Mouse (Mus musculus) c-Kit-positive CD71-positive TER-119-negative erythroid progenitor cells, embryonic 14.5 days (primary cell): Measurements from ENCODE around the gene Hist1h2ae.
A peak's percentile ranks its signal among the peaks of the same experiment; 100 is the strongest.
"Not testable (repeated sequence)": the region's sequence is repeated elsewhere in the genome, so short reads cannot be mapped to it uniquely, and the experiment has no call there.

Source experiments
- DNase-seq: peaks from one replicate; pipeline ENCODE4 v3.0.0-alpha.2; 2013; ENCODE audit warnings: low read depth

The Hist1h2ae gene

DNA sequence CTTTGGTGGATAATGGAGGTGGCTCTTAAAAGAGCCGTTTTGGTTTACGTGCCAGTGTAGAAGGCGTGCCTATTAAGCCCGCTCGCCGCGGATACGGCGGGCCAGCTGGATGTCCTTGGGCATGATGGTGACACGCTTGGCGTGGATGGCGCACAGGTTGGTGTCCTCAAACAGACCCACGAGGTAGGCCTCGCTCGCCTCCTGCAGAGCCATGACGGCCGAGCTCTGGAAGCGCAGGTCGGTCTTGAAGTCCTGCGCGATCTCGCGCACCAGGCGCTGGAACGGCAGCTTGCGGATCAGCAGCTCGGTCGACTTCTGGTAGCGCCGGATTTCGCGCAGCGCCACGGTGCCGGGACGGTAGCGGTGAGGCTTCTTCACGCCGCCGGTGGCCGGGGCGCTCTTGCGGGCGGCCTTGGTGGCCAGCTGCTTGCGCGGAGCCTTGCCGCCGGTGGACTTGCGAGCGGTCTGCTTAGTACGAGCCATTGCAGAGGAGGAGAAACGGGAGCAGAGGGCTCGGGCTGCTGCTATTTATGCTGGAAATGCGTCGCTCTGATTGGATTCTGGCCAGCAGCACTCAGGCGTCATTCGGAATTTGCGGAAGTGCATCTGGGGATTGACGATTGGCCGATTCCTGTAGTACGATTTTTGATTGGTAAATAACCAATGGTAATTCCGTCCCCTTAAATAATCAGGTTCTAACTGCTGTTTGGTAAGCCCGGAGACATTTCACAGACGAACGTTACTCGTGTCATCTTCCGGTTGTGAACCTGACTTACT lies 8.9 kb downstream of the Hist1h2ae start, which contains the start of gene Hist1h3e:
TSS of gene Hist1h3e (minus strand) at position 487 of the 777 bp plus-strand sequence.
- DNase-seq = peak; percentile 90

DNA sequence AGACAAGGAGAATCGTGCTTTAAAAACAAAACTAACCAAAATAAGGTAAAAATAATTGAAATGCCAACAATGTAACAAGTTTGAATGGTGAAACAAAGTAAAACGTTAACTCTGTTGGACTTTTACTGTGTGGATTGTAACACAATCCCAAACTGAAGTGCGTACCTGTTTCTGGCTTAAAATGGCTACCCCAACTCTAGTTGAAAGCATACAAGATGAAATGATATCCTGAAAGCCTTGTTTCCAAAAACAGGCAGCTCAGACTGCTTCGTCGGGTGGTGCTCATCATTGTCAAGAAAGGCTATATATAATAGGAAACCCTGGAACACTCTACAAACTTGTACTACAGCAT lies 9.5 kb downstream of the Hist1h2ae start:
- not testable (repeated sequence) for DNase-seq

DNA sequence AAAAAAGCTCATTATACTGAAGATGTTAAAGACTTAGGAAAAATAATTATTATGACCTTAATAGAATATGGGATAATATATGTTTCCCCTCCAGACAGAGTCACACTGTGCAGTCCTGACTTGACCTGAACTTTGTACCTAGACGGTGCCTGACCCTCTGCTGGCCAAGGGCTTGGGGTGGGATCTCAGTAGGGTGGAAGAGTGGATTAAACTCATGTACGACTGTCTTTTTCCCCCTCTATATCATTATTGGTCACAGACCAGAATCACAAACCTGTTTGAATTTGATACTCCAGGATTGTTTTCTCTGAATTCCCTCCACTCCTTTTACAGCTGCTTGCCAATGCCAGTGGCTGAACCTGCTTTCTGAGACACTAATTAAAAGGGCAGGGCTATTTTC lies 10.3 kb downstream of the Hist1h2ae start:
- DNase-seq = not testable (repeated sequence)

DNA sequence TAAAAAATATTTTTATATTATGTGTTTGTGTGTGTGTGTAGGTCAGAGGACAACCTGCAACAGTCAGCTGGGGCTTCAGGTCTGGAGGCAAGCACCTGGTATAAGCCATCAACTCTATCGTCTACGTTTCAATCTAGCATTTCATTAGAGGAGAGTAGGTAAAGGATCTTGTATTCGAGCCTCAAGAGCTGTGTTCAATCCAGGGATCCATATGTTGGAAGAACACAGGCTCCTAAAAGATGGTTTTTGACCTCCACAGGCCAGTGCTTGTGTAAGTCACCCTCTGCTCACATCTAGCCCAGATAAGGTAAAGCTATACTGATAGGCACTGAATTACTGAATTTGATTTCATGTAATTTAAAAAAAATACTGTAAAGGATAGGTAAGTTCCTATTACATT lies 14.1 kb downstream of the Hist1h2ae start:
- DNase-seq = no peak

DNA sequence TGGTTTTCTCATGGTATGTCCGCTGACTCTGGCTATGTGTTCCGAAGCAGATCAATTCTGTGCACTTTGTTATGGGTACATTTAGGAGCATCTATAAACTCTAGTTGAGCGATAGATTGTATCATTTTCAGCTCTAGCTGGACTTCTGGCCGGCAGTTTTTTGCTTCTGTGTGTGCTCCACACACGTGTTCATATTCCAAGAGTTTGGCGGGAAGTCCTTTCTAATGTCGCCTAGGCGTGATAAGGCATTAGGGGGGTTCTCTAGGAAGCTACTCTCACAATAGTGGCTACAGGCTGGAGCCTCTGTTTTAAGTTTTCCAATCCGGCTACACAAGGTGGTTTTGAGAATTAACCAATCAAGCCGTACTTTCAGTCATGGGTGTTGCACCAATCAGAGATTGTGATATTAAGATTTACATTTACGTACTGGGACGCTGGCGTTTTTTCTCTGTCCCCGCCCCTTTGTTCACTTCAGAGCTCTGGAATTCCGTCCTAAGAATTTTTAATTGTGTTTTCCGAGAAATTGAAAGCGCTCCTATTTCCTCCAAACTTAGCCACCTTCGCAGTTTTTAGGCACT lies 15.1 kb downstream of the Hist1h2ae start:
- no peak for DNase-seq

DNA sequence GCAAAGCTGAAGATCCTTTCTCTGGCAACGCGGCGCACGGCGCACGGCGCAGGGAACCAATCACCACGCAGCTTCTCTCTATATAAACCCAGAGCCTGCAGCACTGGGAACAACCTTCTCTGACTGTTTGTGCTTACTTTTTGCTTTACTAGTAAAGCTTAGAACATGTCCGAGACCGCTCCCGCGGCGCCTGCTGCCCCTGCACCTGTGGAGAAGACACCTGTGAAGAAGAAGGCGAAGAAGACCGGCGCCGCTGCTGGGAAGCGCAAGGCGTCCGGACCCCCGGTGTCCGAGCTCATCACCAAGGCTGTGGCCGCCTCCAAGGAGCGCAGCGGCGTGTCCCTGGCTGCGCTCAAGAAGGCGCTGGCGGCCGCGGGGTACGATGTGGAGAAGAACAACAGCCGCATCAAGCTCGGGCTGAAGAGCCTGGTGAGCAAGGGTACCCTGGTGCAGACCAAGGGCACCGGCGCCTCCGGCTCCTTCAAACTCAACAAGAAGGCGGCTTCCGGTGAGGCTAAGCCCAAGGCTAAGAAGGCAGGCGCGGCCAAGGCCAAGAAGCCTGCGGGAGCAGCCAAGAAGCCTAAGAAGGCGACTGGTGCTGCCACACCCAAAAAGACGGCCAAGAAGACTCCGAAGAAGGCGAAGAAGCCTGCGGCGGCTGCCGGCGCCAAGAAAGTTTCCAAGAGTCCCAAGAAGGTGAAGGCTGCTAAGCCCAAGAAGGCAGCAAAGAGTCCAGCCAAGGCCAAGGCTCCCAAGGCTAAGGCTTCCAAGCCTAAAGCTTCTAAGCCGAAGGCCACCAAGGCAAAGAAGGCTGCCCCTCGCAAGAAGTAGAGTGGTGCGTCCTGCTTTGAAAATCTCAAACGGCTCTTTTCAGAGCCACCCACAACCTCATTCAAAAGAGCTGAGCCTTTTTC lies 15.8 kb downstream of the Hist1h2ae start:
- DNase-seq = no peak

DNA sequence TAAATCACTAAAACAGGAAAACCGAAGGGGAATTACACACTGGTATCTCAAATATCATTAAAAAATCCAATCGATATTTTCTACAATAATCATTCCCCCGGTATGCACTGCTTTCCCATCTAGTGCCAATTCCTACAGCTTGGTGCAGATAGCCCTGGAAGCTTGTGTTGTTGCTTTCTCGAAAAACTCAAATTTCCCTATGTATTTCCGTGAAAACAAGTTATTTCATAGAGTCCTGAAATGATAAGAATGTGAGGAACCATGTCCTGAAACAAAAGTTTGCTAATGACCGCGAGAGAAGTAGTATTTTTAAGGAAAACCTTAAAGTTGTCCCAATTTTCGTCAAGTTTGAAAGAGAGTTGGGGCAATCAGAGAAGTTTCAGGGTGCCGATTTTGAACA lies 16.6 kb downstream of the Hist1h2ae start:
- DNase-seq = no peak

DNA sequence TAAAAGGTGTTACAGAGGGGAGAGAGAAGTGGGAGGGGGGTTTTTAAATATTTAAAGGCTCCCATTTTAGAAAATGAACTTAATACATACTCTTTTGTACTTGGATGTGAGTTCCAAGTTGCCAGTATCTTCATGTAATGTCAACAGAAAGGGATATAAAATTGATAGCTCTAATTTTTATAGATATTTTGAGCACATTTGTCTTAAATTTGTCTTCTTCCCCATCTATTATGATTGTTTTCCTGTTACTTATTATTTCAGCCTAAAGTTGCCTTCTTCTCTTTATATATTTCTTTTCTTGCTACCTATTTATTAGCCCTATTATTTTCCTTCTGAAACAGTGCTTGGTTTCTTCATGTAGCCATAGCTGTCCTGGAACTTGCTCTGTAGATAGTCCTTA lies 18.1 kb downstream of the Hist1h2ae start, which contains the start of gene Hist1h1d:
TSS of gene Hist1h1d (plus strand) at position 301 of the 400 bp plus-strand sequence.
- no peak for DNase-seq

DNA sequence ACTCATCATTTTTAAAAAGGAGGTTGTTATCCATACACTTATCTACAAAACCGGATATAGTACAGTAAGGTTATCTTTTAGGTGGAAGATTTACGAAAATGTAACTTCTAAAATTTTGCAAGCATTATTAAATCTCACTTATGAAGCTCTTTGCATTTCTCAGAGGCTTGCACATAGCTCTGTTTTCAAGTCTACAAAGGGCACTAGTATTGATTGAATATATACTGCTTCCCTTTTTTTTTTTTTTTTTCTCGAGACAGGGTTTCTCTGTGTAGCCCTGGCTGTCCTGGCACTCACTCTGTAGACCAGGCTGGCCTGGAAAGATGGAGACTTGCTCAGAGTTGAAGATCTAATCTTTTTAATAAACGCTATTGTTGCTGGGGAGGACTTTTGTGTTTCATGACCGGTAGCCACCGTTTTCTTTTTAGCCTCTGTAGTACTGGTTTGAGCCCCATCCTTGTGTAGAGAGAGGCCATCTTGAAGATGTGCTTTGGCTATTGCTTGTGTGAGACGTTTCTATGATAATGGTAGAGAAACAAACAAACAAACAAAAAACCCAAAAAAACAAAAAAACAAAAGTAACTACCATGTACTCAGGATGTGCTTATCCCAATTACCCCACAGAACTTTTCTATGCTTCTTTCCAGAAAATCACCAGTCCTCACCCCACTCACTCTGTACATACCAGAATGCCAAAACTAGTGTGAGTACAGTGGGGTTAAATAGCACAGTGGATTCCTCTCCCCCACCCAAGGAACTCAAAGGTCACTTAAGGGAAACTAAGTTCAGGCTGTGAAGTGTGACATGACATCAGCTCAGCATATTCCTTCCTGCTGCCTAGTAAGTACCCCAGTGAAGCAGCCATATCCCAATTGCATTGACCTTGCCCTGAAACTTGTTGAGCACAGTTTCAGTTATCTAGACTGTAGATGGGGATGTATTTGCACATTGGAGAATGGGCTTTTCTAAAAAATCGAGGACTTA lies 18.8 kb downstream of the Hist1h2ae start:
- DNase-seq = no peak

DNA sequence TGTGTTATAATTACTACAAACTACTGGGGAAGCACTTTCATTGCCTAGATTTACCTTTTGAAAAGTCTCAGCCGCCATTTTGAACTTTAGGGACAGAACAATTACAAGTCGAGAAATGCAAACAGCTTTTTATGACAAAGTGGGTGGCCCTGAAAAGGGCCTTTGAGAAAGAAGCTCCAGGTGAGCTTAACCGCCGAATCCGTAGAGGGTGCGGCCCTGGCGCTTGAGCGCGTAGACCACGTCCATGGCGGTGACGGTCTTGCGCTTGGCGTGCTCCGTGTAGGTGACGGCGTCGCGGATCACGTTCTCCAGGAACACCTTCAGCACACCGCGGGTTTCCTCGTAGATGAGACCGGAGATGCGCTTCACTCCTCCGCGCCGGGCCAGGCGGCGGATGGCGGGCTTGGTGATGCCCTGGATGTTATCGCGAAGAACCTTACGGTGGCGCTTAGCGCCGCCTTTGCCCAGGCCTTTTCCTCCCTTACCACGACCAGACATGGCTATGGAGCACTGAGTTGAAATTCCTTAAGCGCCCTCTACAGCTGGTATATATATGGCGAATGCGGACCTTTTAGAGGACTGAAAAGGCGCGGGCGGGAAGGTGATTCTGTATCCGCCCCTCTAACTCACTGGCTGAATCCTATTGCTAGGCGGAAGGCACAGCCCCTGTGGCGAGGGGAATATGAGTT lies 19.7 kb downstream of the Hist1h2ae start, which contains the start of gene Hist1h4f:
TSS of gene Hist1h4f (minus strand) at position 503 of the 689 bp plus-strand sequence.
- peak; percentile 95 for DNase-seq

DNA sequence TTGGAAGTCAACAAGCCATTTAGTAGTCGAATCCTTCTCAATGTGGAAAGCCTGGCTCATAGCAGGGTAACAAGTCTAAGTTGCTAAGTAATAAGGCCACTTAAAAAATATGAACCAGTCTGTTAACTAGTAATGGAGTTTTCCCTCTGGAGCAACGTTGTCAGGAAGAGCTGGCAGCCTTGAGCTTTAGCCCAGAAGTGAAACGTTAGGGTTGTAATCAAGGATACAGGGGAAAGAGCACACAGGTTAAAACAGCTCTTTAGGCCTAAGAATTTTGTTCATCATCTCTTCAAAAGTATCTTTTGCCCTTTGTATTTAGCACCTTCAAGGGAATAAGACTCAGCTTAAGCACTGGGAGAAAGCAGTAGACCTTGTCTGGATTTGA lies 20.3 kb downstream of the Hist1h2ae start:
- no peak for DNase-seq

DNA sequence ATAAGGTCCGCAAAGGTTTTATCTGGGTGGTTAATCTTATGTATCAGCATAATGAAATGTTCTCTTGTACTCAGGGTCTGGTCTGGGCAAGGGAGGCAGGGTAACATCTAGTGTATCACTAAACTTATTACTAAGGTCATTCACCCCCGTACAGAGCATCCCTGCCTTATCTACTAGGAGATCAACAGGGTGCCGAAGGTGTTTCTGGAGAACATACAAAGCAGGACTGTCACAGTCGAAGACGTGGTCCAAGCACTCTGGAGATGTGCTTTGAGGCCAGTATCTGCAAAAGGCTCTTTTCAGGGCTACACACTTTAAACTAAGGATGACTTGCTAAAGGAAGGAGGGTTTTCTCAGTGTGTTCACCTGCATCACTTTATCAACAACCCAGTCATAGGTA lies 24.3 kb downstream of the Hist1h2ae start:
- DNase-seq = no peak

DNA sequence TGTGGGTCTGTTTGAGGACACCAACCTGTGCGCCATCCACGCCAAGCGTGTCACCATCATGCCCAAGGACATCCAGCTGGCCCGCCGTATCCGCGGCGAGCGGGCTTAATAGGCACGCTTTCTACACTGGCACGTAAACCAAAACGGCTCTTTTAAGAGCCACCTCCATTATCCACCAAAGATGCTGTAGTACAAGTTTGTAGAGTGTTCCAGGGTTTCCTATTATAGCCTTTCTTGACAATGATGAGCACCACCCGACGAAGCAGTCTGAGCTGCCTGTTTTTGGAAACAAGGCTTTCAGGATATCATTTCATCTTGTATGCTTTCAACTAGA lies 26.3 kb downstream of the Hist1h2ae start:
- not testable (repeated sequence) for DNase-seq

DNA sequence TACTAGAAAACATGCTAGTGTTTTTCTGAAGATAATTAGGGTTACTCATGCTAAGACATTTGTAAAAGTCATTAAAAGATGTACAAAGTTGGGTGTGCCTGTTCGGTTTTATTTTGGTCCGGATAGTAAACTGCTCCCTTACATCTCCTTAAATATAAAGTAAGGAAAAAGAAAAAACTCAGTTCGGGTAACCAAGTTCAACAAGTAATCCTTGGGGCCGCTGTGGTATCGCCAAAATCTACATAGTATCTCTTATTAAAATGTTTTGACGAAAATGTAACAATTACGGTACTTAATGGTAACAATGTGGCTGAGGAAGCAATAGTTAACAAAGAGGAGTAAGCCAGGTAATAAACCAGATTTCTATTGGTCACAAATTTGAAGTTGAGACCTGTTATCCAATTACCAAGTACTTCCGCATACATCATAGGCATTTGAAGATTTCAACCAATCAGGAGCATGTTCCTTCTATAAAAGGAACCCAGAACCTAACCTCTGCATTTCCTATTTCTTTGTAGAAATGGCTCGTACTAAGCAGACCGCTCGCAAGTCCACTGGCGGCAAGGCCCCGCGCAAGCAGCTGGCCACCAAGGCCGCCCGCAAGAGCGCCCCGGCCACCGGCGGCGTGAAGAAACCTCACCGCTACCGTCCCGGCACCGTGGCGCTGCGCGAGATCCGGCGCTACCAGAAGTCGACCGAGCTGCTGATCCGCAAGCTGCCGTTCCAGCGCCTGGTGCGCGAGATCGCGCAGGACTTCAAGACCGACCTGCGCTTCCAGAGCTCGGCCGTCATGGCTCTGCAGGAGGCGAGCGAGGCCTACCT lies 26.8 kb downstream of the Hist1h2ae start, which contains the start of gene Hist1h3f:
TSS of gene Hist1h3f (plus strand) at position 88 of the 822 bp plus-strand sequence.
- peak; percentile 91 for DNase-seq

DNA sequence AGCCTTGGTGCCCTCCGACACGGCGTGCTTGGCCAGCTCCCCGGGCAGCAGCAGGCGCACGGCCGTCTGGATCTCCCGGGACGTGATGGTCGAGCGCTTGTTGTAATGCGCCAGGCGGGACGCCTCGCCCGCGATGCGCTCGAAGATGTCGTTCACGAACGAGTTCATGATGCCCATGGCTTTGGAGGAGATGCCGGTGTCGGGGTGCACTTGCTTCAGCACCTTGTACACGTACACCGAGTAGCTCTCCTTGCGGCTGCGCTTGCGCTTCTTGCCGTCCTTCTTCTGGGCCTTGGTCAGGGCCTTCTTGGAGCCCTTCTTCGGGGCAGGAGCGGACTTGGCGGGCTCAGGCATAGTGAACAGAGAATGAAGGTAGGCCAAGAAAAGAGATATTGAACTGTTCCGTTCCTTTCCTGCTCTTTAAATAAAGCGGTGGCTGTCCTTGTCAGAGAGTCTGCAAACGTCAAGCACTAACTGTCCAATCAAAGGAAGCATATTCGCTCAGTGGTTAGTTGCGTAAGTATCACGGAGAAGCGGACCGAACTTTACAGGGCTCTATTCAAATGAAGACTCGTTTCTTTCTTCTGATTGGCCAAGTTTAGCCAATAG lies 27.9 kb downstream of the Hist1h2ae start, which contains the start of gene Hist1h2bh:
TSS of gene Hist1h2bh (minus strand) at position 394 of the 609 bp plus-strand sequence.
- DNase-seq = peak; percentile 97

DNA sequence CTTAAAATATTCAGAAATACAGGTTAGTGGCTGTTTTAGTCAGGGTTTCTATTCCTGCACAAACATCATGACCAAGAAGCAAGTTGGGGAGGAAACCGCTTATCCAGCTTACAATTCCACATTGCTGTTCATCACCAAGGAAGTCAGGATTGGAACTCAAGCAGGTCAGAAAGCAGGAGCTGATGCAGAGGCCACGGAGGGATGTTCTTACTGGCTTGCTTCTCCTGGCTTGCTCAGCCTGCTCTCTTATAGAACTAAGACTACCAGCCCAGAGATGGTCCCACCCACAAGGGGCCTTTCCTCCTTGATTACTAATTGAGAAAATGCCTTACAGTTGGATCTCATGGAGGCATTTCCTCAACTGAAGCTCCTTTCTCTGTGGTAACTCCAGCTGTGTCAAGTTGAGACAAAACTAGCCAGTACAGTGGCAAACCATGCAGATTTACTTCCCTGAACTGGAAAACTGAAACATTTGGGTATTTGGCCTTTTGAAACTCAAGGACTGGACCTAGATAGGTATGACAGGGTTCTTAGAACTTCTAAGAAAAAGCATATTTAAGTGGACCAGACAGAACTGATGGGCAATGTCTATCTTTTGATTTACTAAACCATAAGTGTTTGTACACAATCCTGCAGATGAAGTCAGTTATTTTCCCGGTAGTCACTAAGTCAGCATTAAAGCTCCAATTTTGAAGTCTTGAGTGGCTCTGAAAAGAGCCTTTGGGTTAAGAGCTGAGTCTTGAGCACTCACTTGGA lies 28.6 kb downstream of the Hist1h2ae start:
- DNase-seq = not testable (repeated sequence)

DNA sequence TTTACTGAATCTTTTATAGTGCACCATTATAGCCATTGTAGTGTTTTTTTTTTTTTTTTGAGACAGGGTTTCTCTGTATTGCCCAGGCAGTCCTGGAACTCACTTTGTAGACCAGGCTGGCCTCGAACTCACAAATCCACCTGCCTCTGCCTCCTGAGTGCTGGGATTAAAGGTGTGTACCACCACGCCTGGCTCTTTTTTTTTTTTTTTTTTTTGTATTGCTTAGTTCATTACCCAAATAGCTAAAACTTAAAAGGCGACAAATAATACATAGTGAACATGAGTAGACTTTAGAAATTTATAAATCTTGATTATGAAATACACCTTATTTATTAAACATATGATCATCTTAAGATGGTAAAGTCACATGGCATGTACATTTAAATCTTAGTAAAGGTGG lies 29.5 kb downstream of the Hist1h2ae start:
- DNase-seq = no peak

DNA sequence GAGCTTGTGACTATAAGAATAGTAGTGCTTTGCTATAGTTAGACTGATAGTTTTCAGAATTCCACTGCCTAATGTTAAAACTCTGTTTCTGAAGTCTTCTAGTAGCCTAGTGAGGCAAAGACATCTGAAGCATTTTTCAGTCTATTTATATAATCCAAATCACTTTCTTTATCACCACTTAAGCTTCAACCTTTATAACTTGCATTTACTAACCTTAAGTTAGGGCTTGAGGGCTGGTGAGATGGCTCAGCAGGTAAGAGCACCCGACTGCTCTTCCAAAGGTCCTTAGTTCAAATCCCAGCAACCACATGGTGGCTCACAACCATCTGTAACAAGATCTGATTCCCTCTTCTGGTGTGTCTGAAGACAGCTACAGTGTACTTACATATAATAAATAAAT lies 31.2 kb downstream of the Hist1h2ae start:
- not testable (repeated sequence) for DNase-seq
